Mouse (Mus musculus) liver, postnatal 0 days (tissue): ENCODE measurements at regions not wholly inside any gene's neighbourhood (a gene's known extent, or its start where the extent isn't known, plus 50 kb on each side); places are given as distances from the start of the nearest gene placed in this dataset.

ENCODE experiments used
- CTCF ChIP-seq: sonication (generic); IDR thresholded peaks from 2 replicates; pipeline ENCODE4 v1.5.1; 2016; ENCODE audit warnings: antibody characterized with exemption, low read depth
- EP300 ChIP-seq: IDR thresholded peaks from 2 replicates; pipeline ENCODE4 v1.6.1; 2016; ENCODE audit warnings: antibody characterized with exemption, low read depth, mild to moderate bottlenecking

GRCm38 (mm10) chr3:70307556-70307955 is 300.1 kb downstream of the Otol1 start:
- TF ChIP-seq CTCF = no peak
- TF ChIP-seq EP300 = no peak
